Mouse (Mus musculus): ENCODE measurements around the gene Psen2. TPM values are rescaled to one million over a fixed set of nuclear protein-coding genes. Genes with fewer than 3 reads are reported as not detected.

Gene Psen2
- polyA plus RNA-seq, 3 experiments from 2014 or later = 83.5 to 124 (median 120) TPM

DNA sequence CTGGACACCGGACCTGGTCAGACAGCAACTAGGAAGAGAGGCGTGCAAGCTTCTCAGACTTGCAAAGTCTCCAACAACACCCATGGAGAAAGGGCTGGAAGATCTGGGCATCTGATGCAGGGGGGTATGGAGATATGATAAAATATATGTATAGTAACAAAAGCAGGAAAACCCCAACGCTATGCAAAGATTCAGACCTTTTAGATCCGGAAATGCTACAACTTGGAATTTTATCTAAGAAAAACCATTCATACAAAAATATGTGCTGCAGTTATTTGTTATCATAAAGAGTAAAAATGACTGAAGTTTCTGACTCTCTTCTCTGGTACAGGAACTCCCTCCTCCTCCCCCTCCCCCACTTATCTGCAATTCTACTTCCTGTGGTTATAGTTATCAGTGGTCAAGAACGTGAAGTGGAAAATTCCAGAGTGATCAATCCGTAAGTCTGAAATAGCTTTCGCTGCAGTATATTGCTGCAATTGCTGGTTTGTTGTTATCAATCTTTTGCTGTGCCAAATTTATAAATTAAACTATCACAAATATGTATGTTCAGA is 14.6 kb downstream of the Psen2 start:
- ATAC-seq = peak; percentile 23

- no peak for ATAC-seq
Measured at GRCm38 (mm10) chr1:180247901-180248300, 15.3 kb downstream of the Psen2 start.

GRCm38 (mm10) chr1:180245741-180246507 is 17.3 kb downstream of the Psen2 start:
- ATAC-seq = no peak

- no peak for ATAC-seq
Measured at GRCm38 (mm10) chr1:180231729-180232128, 31.5 kb downstream of the Psen2 start.

- ATAC-seq = no peak
Measured at GRCm38 (mm10) chr1:180230580-180230979, 32.7 kb downstream of the Psen2 start.

- no peak for ATAC-seq
Measured at GRCm38 (mm10) chr1:180229906-180230305, 33.3 kb downstream of the Psen2 start.

GRCm38 (mm10) chr1:180228854-180229253 is 34.4 kb downstream of the Psen2 start:
- no peak for ATAC-seq

DNA sequence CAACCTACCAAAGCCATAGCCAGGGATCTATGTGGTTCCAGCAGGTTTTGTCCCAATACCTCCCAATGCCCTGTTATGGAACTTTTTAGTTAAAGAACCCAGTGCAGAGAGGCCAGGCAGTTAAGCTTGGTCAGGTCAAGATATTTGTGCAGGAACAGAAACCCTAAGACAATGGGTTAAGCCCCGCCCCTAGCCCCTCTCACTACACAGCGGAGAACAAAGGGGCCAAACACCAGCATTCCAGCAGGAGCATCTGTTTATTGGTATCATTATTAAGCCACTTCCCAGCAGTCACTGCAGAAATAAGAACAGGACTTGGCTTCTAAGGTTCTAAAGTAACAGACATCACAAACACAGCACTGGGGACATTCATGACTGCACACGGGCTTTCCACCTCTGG is 36.5 kb downstream of the Psen2 start:
- ATAC-seq = no peak

GRCm38 (mm10) chr1:180226221-180226713 is 37.0 kb downstream of the Psen2 start:
- peak; percentile 76 for ATAC-seq

DNA sequence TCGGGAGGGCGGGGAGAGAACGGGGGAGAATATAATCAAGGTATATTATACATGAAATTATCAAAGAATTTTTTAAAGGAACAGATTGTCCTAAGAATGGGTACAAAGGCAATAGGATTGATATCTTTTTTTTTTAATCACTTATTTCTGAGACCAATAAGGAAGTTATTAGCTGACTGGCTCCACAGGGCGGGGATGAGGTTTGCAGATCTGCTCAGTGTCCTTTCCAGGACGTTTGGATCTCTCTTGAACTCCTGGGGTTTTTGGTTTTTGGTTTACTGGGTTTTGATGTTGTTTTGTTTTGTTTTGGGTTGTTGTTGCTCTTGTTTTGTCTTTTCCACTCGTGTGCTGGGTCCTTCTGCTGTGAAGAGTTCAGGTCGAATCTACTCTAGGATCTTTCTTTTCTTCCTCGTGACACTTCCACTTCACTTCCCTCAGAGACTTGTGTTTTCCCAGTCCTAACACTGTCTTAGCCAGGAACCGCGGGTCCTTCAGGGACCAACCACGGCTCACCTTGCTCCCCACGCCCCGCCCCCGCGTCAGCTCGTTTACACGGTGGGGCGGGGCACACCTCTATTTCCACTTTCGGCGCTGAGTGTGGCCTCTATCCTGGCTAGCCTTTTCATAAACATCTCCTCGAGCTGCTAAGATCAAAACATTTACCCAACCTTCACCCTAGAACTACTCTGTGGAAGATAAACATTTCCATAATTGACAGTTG is 37.6 kb downstream of the Psen2 start:
- ATAC-seq = peak; percentile 86

GRCm38 (mm10) chr1:180222007-180222406 is 41.2 kb downstream of the Psen2 start:
- ATAC-seq = no peak

- no peak for ATAC-seq
Measured at GRCm38 (mm10) chr1:180220791-180221542, 42.3 kb downstream of the Psen2 start.

DNA sequence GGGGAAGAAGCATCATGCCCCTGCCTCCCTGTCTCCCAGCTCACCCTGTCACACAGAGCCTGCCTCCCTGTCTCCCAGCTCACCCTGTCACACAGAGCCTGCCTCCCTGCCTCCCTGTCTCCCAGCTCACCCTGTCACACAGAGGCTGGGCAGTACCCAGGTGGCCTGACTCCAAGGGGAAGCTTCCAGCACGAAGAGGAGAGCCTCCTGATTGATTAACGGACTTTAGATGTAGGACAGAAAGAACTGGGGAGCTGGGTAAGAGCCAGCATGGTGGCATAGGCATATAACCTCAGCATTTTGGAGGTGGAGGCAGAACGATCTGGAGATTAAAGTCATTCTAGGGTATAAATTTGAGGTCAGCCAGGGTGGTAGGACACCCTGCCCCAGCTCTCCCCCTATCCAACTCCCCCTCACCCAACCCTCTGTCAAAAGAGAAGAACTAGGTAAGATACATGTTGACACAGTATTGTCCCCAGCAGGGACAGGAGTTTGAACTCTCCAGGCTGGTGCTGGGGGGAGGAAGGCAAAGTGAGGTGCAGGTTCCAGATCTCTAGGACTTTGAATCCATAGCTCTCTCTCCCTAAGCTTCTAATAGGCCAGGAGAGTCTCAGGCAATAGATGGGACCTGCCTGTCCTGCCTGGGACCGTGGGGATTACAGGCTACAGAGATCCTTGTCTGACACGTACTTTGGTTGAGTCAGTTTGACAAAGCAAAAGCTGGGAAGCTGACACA is 46.5 kb downstream of the Psen2 start:
- no peak for ATAC-seq

DNA sequence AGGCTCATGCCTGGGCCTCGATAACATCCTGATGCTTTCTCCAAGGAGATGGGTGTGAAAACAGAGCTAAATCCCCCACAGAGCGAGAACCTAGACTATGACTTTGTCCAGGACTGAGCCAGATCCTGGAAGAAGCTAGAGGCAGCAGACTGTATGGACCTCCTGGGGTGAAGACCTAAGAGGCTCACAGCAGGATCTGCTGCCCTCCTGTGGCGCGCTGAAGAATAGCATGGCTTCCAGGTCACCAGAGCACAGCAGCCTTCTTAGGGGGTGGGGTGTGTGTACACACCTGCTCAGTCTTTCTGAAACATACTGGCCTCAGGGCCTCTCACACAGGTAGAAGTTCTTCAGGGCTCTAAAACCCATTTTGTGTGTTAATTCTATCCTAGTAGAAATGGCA is 48.2 kb downstream of the Psen2 start:
- peak; percentile 98 for ATAC-seq

- ATAC-seq = no peak
Measured at GRCm38 (mm10) chr1:180212911-180213310, 50.3 kb downstream of the Psen2 start.

DNA sequence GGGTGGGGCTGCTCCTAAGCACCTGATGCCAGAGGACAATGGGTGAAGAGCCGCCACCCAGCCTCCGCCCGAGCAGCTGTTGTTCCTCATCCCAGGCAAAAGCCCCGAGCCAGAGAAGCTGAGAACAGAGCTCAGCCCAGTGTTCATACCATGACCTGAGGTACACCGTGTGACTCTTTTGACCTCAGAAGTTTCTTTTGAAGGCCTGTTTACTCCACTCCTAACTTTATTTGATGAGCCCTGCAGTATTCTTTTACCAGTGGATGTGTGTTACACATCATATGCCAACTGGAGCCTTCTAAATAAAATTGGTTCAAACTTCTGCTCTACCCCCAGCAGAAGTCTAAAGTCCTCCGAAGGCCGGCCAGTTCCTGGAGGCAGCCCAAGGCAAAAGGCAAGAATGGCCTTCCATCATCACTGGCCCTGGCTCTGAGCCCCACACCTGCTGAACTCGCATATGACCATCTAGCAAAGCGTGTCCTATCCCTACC is 52.4 kb downstream of the Psen2 start:
- no peak for ATAC-seq

GRCm38 (mm10) chr1:180210031-180210432 is 53.2 kb downstream of the Psen2 start:
- no peak for ATAC-seq

DNA sequence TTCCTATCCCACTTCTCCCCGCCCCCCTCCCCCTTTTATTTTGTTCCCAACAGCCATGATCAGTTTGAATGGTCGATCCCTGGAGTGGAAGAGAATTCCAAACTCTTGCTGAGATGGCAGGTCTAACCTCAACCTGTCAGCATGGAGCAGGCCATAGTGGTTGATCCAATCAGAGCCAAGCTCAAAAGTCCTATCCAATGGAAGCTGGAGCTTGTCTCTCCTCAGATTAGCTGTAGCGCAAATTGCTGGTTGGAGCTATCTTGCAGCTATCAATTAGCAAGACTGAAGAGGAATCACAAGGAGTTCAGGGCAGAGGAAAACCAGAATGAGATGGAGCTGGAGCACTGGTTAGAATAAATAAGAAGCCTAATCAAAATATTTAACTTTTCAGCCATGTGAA is 54.9 kb downstream of the Psen2 start:
- ATAC-seq = no peak

DNA sequence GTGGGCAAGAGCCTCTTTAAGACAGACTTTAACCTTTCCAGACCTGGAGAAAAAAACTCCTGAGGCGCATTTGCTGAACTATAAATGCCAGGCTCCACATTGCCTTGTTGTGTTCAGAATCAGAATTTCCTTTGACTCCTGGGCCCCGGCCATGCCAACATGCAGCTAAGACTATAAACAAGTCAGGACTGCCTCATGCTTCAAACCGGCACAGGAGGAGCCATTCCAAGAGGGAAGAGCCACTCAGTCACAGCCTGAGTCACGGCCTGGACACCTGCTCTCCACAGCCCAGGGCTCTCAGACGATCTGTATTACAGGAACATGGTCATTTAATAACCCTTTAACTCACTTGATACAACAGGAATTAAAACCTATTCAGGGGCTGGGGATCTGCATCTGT is 62.5 kb downstream of the Psen2 start:
- no peak for ATAC-seq

DNA sequence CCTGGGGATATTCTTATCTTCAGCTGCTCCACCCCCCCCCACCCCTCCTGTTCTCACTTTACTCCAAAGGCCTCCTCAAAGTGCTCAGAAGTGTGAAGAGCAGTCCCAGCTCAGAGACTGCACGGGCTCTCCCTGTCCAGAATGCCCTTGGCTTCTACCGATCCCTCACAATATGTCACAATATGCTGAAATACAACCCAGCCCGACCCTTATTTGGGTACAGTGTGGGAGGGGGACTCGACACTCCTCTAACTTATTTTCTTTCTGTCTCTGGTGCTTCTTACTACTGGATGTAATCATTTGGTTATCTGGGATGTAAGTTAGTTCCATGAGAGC is 63.6 kb downstream of the Psen2 start:
- ATAC-seq = no peak

DNA sequence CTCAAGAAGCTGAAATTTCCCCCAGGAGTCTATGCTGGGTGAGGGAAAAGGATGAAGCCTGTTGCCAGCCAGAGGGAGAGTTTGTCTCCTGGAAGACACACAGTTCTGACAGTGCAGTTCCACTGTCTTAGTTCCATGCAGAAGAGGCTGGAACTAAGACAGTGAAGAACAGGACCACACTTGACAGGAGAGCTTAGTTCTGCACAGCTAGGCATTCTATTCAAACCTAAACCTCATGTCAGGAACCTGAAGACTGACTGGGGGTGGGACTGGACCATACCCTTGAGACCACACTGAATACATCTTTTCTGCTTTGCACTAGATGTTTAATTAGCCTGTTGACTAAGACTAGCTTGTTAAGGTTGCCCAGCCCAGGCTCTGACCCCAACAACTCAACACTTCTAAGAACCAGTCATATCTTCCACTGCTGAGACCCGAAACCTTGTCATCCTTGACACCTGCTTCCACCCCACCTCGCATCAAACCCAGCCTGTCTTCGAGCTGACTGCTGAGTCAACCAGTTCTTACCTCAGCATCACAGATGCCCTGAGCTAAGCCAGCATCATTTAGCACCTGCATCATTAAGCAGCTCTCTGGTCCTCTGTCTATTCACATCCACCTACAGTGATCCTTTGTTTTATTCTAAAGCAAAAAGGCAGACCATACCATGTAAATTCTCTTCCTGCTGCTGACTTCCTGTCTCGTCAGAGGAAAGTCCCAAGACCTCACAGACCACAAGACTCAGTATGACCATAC is 64.1 kb downstream of the Psen2 start, which contains the start of gene Coq8a:
TSS of gene Coq8a (minus strand) at position 644 of the 756 bp plus-strand sequence.
- ATAC-seq = peak; percentile 53

All from inflammation-experienced regulatory T-cells, adult 6 months (primary cell).